Mouse (Mus musculus): ENCODE results near the gene Kank1.

Gene Kank1

GRCm38 (mm10) chr19:25308156-25308555 is 71.4 kb downstream of the Kank1 start:
- ATAC-seq (ENCODE audit: insufficient number of reproducible peaks, low FRiP score, low TSS enrichment), result no peak

GRCm38 (mm10) chr19:25308763-25309162 is 72.0 kb downstream of the Kank1 start:
- no peak for ATAC-seq (ENCODE audit: insufficient number of reproducible peaks, low FRiP score, low TSS enrichment)

GRCm38 (mm10) chr19:25310989-25311388 is 74.2 kb downstream of the Kank1 start:
- no peak for ATAC-seq (ENCODE audit: insufficient number of reproducible peaks, low FRiP score, low TSS enrichment)

GRCm38 (mm10) chr19:25311626-25312025 is 74.9 kb downstream of the Kank1 start:
- ATAC-seq (ENCODE audit: insufficient number of reproducible peaks, low FRiP score, low TSS enrichment), result no peak

- ATAC-seq (ENCODE audit: insufficient number of reproducible peaks, low FRiP score, low TSS enrichment), result no peak
Measured at GRCm38 (mm10) chr19:25315458-25315889, 78.7 kb downstream of the Kank1 start.

- no peak for ATAC-seq (ENCODE audit: insufficient number of reproducible peaks, low FRiP score, low TSS enrichment)
Measured at GRCm38 (mm10) chr19:25315993-25316392, 79.2 kb downstream of the Kank1 start.

GRCm38 (mm10) chr19:25324265-25324664 is 87.5 kb downstream of the Kank1 start:
- no peak for ATAC-seq (ENCODE audit: insufficient number of reproducible peaks, low FRiP score, low TSS enrichment)

- no peak for ATAC-seq (ENCODE audit: insufficient number of reproducible peaks, low FRiP score, low TSS enrichment)
Measured at GRCm38 (mm10) chr19:25325113-25326001, 88.6 kb downstream of the Kank1 start.

GRCm38 (mm10) chr19:25326002-25326300 is 89.2 kb downstream of the Kank1 start:
- no peak for ATAC-seq (ENCODE audit: insufficient number of reproducible peaks, low FRiP score, low TSS enrichment)

- ATAC-seq (ENCODE audit: insufficient number of reproducible peaks, low FRiP score, low TSS enrichment), result no peak
Measured at GRCm38 (mm10) chr19:25327633-25328032, 90.9 kb downstream of the Kank1 start.

- ATAC-seq (ENCODE audit: insufficient number of reproducible peaks, low FRiP score, low TSS enrichment), result no peak
Measured at GRCm38 (mm10) chr19:25334360-25334759, 97.6 kb downstream of the Kank1 start.

GRCm38 (mm10) chr19:25336731-25337130 is 100.0 kb downstream of the Kank1 start:
- ATAC-seq (ENCODE audit: insufficient number of reproducible peaks, low FRiP score, low TSS enrichment), result no peak

GRCm38 (mm10) chr19:25340630-25341620 is 104.2 kb downstream of the Kank1 start:
- ATAC-seq (ENCODE audit: insufficient number of reproducible peaks, low FRiP score, low TSS enrichment), result no peak

GRCm38 (mm10) chr19:25342026-25342425 is 105.3 kb downstream of the Kank1 start:
- ATAC-seq (ENCODE audit: insufficient number of reproducible peaks, low FRiP score, low TSS enrichment), result no peak

GRCm38 (mm10) chr19:25343657-25344322 is 107.0 kb downstream of the Kank1 start:
- ATAC-seq (ENCODE audit: insufficient number of reproducible peaks, low FRiP score, low TSS enrichment), result no peak

GRCm38 (mm10) chr19:25344371-25344770 is 107.6 kb downstream of the Kank1 start:
- ATAC-seq (ENCODE audit: insufficient number of reproducible peaks, low FRiP score, low TSS enrichment), result no peak

- ATAC-seq (ENCODE audit: insufficient number of reproducible peaks, low FRiP score, low TSS enrichment), result no peak
Measured at GRCm38 (mm10) chr19:25345972-25346371, 109.2 kb downstream of the Kank1 start.

- no peak for ATAC-seq (ENCODE audit: insufficient number of reproducible peaks, low FRiP score, low TSS enrichment)
Measured at GRCm38 (mm10) chr19:25347515-25347914, 110.7 kb downstream of the Kank1 start.

GRCm38 (mm10) chr19:25351257-25351955 is 114.6 kb downstream of the Kank1 start:
- no peak for ATAC-seq (ENCODE audit: insufficient number of reproducible peaks, low FRiP score, low TSS enrichment)

- no peak for ATAC-seq (ENCODE audit: insufficient number of reproducible peaks, low FRiP score, low TSS enrichment)
Measured at GRCm38 (mm10) chr19:25357094-25357493, 120.3 kb downstream of the Kank1 start.
